Mouse (Mus musculus) MEL (cell line): ENCODE measurements around the gene Ksr1.

Source experiments
- BHLHE40 ChIP-seq: IDR thresholded peaks from 2 replicates; pipeline ENCODE4 v1.6.1; 2012; ENCODE audit warnings: low read depth, mild to moderate bottlenecking, inconsistent platforms, low read length, improper control_type of control experiment, borderline replicate concordance
- CHD2 ChIP-seq: IDR thresholded peaks from 2 replicates; pipeline ENCODE4 v1.6.1; 2011; ENCODE audit warnings: low read length, improper control_type of control experiment
- CTCF ChIP-seq, 3 experiments: IDR thresholded peaks in 2 of 3; conservative IDR thresholded peaks in 1 of 3; 2 replicates each; pipeline ENCODE4 v1.5.1; 2011 to 2012; ENCODE audit warnings: low read length in 3 of 3, low read depth in 2 of 3, mild to moderate bottlenecking in 2 of 3, improper control_type of control experiment in 1 of 3, inconsistent platforms in 1 of 3, mixed read lengths in 1 of 3, moderate library complexity in 1 of 3; ENCODE audit not compliant: control insufficient read depth in 1 of 3, insufficient read depth in 1 of 3, poor library complexity in 1 of 3, severe bottlenecking in 1 of 3
- E2F4 ChIP-seq: IDR thresholded peaks from 2 replicates; pipeline ENCODE4 v1.6.1; 2011; ENCODE audit warnings: low read depth, low read length, improper control_type of control experiment, borderline replicate concordance
- GATA1 ChIP-seq: IDR thresholded peaks from 2 replicates; pipeline ENCODE4 v1.6.1; 2011; ENCODE audit warnings: low read depth, low read length, improper control_type of control experiment
- HCFC1 ChIP-seq: IDR thresholded peaks from 2 replicates; pipeline ENCODE4 v1.6.1; 2012; ENCODE audit warnings: low read depth, mild to moderate bottlenecking, inconsistent platforms, low read length, improper control_type of control experiment, moderate library complexity
- MAFK ChIP-seq: IDR thresholded peaks from 2 replicates; pipeline ENCODE4 v1.6.1; 2011; ENCODE audit warnings: low read depth, mild to moderate bottlenecking, low read length, improper control_type of control experiment, borderline replicate concordance
- MAZ ChIP-seq: IDR thresholded peaks from 2 replicates; pipeline ENCODE4 v1.6.1; 2012; ENCODE audit warnings: low read depth, mild to moderate bottlenecking, inconsistent platforms, low read length, improper control_type of control experiment
- POLR2A ChIP-seq, 2 experiments: IDR thresholded peaks; 2 replicates each; pipeline ENCODE4 v1.6.1; 2011 to 2012; ENCODE audit warnings: low read length in 2 of 2, mild to moderate bottlenecking in 2 of 2, control low read depth in 1 of 2, improper control_type of control experiment in 1 of 2, low read depth in 1 of 2, moderate library complexity in 1 of 2; ENCODE audit not compliant: control insufficient read depth in 1 of 2, insufficient read depth in 1 of 2, poor library complexity in 1 of 2
- TCF12 ChIP-seq: IDR thresholded peaks from 2 replicates; pipeline ENCODE4 v1.6.1; 2014; ENCODE audit warnings: low read depth, mild to moderate bottlenecking, inconsistent platforms, low read length, improper control_type of control experiment, moderate library complexity
- USF1 ChIP-seq: IDR thresholded peaks from 2 replicates; pipeline ENCODE4 v1.6.1; 2014; ENCODE audit warnings: low read depth, mild to moderate bottlenecking, inconsistent platforms, low read length, improper control_type of control experiment, moderate library complexity

- no peak for TF ChIP-seq TCF12
- TF ChIP-seq CHD2: no peak
- TF ChIP-seq CTCF (IDR thresholded peaks at IDR 0.05 in 2 of 3, conservative IDR thresholded peaks at IDR 0.05 in 1 of 3; ENCODE audit: control insufficient read depth in 1 of 3, insufficient read depth in 1 of 3, low read depth in 2 of 3, low read length in 3 of 3, poor library complexity in 1 of 3, severe bottlenecking in 1 of 3): no peak
- TF ChIP-seq POLR2A (IDR thresholded peaks at IDR 0.05; ENCODE audit: control insufficient read depth in 1 of 2, insufficient read depth in 1 of 2, low read depth in 1 of 2, low read length in 2 of 2, poor library complexity in 1 of 2): no peak
- TF ChIP-seq BHLHE40: no peak
- TF ChIP-seq USF1: no peak
- TF ChIP-seq GATA1: no peak
- no peak for TF ChIP-seq MAZ
- TF ChIP-seq HCFC1: no peak
- TF ChIP-seq E2F4: no peak
- TF ChIP-seq MAFK: no peak
Measured at GRCm38 (mm10) chr11:79111864-79112558, 34.2 kb downstream of the Ksr1 start.
